Mouse (Mus musculus): ENCODE data around the gene Olfr887. TPM values are rescaled to one million over a fixed set of nuclear protein-coding genes. Genes with fewer than 3 reads are reported as not detected.

The Olfr887 gene
- polyA plus RNA-seq (2012; rRNA removed) = not detected in 2 replicates

DNA sequence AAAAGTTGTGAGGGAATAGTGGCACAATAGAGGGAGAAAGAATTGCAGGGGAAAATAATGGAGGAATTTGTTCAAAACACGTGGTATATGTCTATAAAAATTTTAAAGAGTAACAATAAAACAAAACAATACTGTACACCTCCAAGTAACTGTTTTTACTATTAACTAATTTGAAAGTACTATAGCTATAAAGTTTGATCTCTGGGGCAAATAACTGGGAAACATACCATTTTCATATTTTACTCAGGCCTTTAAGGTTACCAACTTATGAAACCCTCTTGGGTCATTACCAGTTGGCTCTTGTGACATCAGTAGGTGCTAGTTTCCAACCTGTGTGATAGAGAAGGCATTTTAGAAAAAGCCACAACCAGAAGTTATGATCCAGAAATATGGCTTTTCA, at the start of gene Olfr887:
Gene Olfr887 (plus strand): TSS at position 301 of the 400 bp plus-strand sequence.

DNA sequence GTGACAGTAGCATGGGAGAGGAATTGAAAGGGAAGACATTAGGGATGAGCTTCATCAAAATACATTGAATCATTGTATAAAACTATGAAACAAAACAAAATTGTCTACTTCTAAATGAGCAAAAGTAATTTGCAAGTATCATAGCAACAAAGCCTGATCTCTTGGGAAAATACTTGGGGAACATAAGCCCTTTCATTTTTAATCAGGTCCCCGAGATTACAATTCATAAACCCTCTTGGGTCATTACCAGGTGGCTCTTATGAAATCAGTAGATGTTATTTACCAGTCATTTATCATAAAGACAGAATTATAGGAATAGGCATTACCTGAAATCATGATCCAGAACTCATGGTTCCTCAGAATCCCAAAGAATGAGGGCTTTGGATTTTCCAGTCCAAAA, 37.6 kb upstream of the Olfr887 start, which contains the start of gene Olfr884:
Gene Olfr884 (plus strand): TSS at position 301 of the 400 bp plus-strand sequence.

DNA sequence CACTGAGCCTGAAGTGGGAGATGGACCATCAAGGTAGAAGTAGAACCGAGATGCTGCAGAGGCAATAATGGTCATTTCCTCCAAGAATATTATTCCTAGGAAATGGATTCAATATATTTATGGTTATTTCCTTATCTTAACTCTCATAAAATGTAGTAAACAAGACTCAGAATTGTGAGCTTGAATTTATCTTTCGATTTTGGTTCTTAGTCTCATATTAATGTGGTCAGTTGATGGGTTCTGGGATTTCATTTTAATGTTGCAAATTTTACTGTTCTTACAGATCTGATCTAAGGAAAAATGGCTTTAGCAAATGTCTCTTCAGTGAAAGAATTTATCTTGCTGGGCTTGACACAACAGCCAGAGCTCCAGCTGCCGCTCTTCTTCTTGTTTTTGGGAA, 22.9 kb upstream of the Olfr887 start, which contains the start of gene Olfr885:
Gene Olfr885 (plus strand): TSS at position 301 of the 400 bp plus-strand sequence.

GRCm38 (mm10) chr9:38107828-38108227, 24.0 kb downstream of the Olfr887 start, which contains the start of gene Olfr888:
TSS of gene Olfr888 (plus strand) at chr9:38108128.

DNA sequence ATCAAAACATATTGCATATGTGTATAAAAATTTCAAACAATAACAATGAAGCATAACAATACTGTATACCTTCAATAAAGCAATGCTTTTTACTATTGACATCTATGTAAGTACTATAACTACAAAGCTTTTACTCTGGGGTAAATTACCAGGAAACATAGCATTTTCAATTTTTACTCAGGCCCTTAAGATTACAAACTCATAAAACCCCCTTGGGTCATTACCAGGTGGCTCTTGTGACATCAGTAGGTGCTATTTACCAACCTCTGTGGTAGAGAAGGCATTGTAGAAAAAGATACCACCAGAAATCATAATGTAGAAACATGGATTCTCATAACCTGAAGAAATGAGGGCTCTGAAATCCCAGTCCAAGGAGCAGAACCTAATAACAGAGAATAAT, 31.0 kb downstream of the Olfr887 start, which contains the start of gene Olfr889:
Gene Olfr889 (plus strand): TSS at position 301 of the 400 bp plus-strand sequence.

Other genes starting within 250 kb of the Olfr887 start
- gene Olfr877, start 229.8 kb upstream of the Olfr887 start, polyA plus RNA-seq (2012; rRNA removed) = 0.29 TPM in 1 of 2 replicates, not detected in the other
- gene Olfr145, start 187.3 kb upstream of the Olfr887 start, polyA plus RNA-seq (2012; rRNA removed) = not detected in 2 replicates
- 0.35 TPM in 1 of 2 replicates, not detected in the other for gene Olfr878, start 166.2 kb upstream of the Olfr887 start, polyA plus RNA-seq (2012; rRNA removed)
- not detected in 2 replicates for gene Olfr881, start 92.2 kb upstream of the Olfr887 start, polyA plus RNA-seq (2012; rRNA removed)
- gene Olfr883, start 58.3 kb upstream of the Olfr887 start, polyA plus RNA-seq (2012; rRNA removed) = not detected in 2 replicates
- not detected in 2 replicates for gene Olfr884, start 37.5 kb upstream of the Olfr887 start, polyA plus RNA-seq (2012; rRNA removed)
- not detected in 2 replicates for gene Olfr885, start 22.8 kb upstream of the Olfr887 start, polyA plus RNA-seq (2012; rRNA removed)
- not detected in 2 replicates for gene Olfr888, start 24.1 kb downstream of the Olfr887 start, polyA plus RNA-seq (2012; rRNA removed)
- gene Olfr889, start 31.1 kb downstream of the Olfr887 start, polyA plus RNA-seq (2012; rRNA removed) = not detected in 2 replicates
- not detected in 2 replicates for gene Olfr890, start 58.4 kb downstream of the Olfr887 start, polyA plus RNA-seq (2012; rRNA removed)
- gene Olfr891, start 96.7 kb downstream of the Olfr887 start, polyA plus RNA-seq (2012; rRNA removed) = not detected in 2 replicates
- gene Olfr893, start 124.3 kb downstream of the Olfr887 start, polyA plus RNA-seq (2012; rRNA removed) = not detected in 2 replicates
- not detected in 2 replicates for gene Olfr894, start 134.0 kb downstream of the Olfr887 start, polyA plus RNA-seq (2012; rRNA removed)
- gene Olfr143, start 168.7 kb downstream of the Olfr887 start, polyA plus RNA-seq (2012; rRNA removed) = not detected in 2 replicates
- not detected in 2 replicates for gene Olfr895, start 183.8 kb downstream of the Olfr887 start, polyA plus RNA-seq (2012; rRNA removed)
- not detected in 2 replicates for gene Olfr896-ps1, start 207.0 kb downstream of the Olfr887 start, polyA plus RNA-seq (2012; rRNA removed)
- gene Olfr25, start 245.0 kb downstream of the Olfr887 start, polyA plus RNA-seq (2012; rRNA removed) = not detected in 2 replicates